Mouse (Mus musculus) heart, embryonic 10.5 days (tissue): Measurements from ENCODE around the gene Mrpl33. TPM values are rescaled to one million over a fixed set of nuclear protein-coding genes. Genes with fewer than 3 reads are reported as not detected.
"Not testable (repeated sequence)": the region's sequence is repeated elsewhere in the genome, so short reads cannot be mapped to it uniquely, and the experiment has no call there.

Experiments
- DNase-seq: peaks from one replicate; pipeline ENCODE4 v3.0.0-alpha.2; 2017; ENCODE audit warnings: low spot score
- H3K27ac ChIP-seq: fragments of 300-500 bp; sonication (generic); 2 replicates; pipeline ENCODE4 v1.5.1; 2016; ENCODE audit warnings: mild to moderate bottlenecking
- H3K27me3 ChIP-seq: fragments of 300-500 bp; sonication (generic); 2 replicates; pipeline ENCODE4 v1.6.1; 2016; ENCODE audit warnings: mild to moderate bottlenecking; ENCODE audit not compliant: poor library complexity, insufficient read depth, severe bottlenecking
- H3K36me3 ChIP-seq: fragments of 300-500 bp; sonication (generic); 2 replicates; pipeline ENCODE4 v1.6.1; 2016; ENCODE audit warnings: mild to moderate bottlenecking, moderate library complexity
- H3K4me1 ChIP-seq: fragments of 300-500 bp; sonication (generic); 2 replicates; pipeline ENCODE4 v1.6.1; 2016; ENCODE audit warnings: mild to moderate bottlenecking
- H3K4me3 ChIP-seq: fragments of 300-500 bp; sonication (generic); 2 replicates; pipeline ENCODE4 v1.5.1; 2016; ENCODE audit warnings: mild to moderate bottlenecking, moderate library complexity
- H3K9me3 ChIP-seq: fragments of 300-500 bp; sonication (generic); 2 replicates; pipeline ENCODE4 v1.6.1; 2016; ENCODE audit warnings: mild to moderate bottlenecking, moderate library complexity
- WGBS: fragments of 180-500 bp; shearing (Covaris S2); methylation state at CpG from one replicate; pipeline ENCODE4 v1.1.7; 2016; 5-methylcytosine and 5-hydroxymethylcytosine counted together
- polyA plus RNA-seq: library from polyadenylated mRNA; unstranded; fragments of >200 nt; fragmentation: Nextera tagmentation; extraction: Ambion mirVana; gene quantifications from 2 replicates; pipeline ENCODE4 v1.2.1, GENCODE M21; 2016

Gene Mrpl33
- polyA plus RNA-seq, 1 experiment from 2014 or later: 294 TPM

GRCm38 (mm10) chr5:31576539-31576975 lies 20.2 kb upstream of the Mrpl33 start:
- Histone ChIP-seq H3K4me3 (no peak overlapping the region), H3K4me1 (peaks cover 6% of the 10 kb centered on the region), H3K27ac (no peak overlapping the region), H3K9me3 (no peaks in the 10 kb centered on the region), H3K27me3 (no peaks in the 10 kb centered on the region), H3K36me3 (no peaks in the 10 kb centered on the region)
- no peak for DNase-seq
- 64% methylated on average over 7 of the region's 7 CpGs for WGBS

- Histone ChIP-seq H3K27me3 (no peaks in the 10 kb centered on the region), H3K36me3 (no peaks in the 10 kb centered on the region; the same call in 1 of the 2 replicates)
Measured at GRCm38 (mm10) chr5:31581263-31581662, 15.5 kb upstream of the Mrpl33 start.

GRCm38 (mm10) chr5:31581932-31582331 lies 14.8 kb upstream of the Mrpl33 start:
- WGBS: 67% methylated on average over 3 of the region's 3 CpGs
- H3K4me3 ChIP-seq: no peak overlapping the region
- no peak overlapping the region for H3K27ac ChIP-seq
- H3K9me3 ChIP-seq: 0 out of 2 replicates have a peak, but pooled peaks cover 2% of the 10 kb centered on the region
- H3K36me3 ChIP-seq: no peaks in the 10 kb centered on the region; the same call in 1 of the 2 replicates
- no peaks in the 10 kb centered on the region for H3K27me3 ChIP-seq
- peaks cover 6% of the 10 kb centered on the region for H3K4me1 ChIP-seq
- no peak for DNase-seq

More at GRCm38 (mm10) chr5:31581263-31581662, 15.5 kb upstream of the Mrpl33 start:
- H3K4me3 ChIP-seq: no peak overlapping the region
- DNase-seq: no peak
- 77% methylated on average over 6 of the region's 6 CpGs for WGBS
- H3K4me1 ChIP-seq: no peaks in the 10 kb centered on the region
- no peak overlapping the region for H3K27ac ChIP-seq
- H3K9me3 ChIP-seq: 0 out of 2 replicates have a peak, but pooled peaks cover 2% of the 10 kb centered on the region

GRCm38 (mm10) chr5:31583261-31583660 lies 13.5 kb upstream of the Mrpl33 start:
- peaks cover 14% of the 10 kb centered on the region for H3K4me1 ChIP-seq
- 82% methylated on average over 2 of the region's 2 CpGs for WGBS
- H3K9me3 ChIP-seq: 0 out of 2 replicates have a peak, but pooled peaks cover 2% of the 10 kb centered on the region
- H3K27ac ChIP-seq: no peak overlapping the region
- no peak for DNase-seq
- H3K36me3 ChIP-seq: no peaks in the 10 kb centered on the region; the same call in 1 of the 2 replicates
- H3K4me3 ChIP-seq: no peak overlapping the region
- no peaks in the 10 kb centered on the region for H3K27me3 ChIP-seq

GRCm38 (mm10) chr5:31585526-31585925 lies 11.2 kb upstream of the Mrpl33 start:
- peaks cover 14% of the 10 kb centered on the region for H3K4me1 ChIP-seq
- no peak for DNase-seq
- WGBS: 88% methylated on average over 4 of the region's 4 CpGs

GRCm38 (mm10) chr5:31588016-31588415 lies 8.7 kb upstream of the Mrpl33 start:
- no peak overlapping the region for H3K4me3 ChIP-seq
- H3K9me3 ChIP-seq: peaks cover 2% of the 10 kb centered on the region; the same call in 1 of the 2 replicates
- H3K27ac ChIP-seq: no peak overlapping the region
- no peak for DNase-seq
- H3K4me1 ChIP-seq: peaks cover 14% of the 10 kb centered on the region
- H3K27me3 ChIP-seq: no peaks in the 10 kb centered on the region
- 77% methylated on average over 2 of the region's 2 CpGs for whole genome bisulfite sequencing
- peaks cover 3% of the 10 kb centered on the region; the same call in 1 of the 2 replicates for H3K36me3 ChIP-seq

More at GRCm38 (mm10) chr5:31585526-31585925, 11.2 kb upstream of the Mrpl33 start:
- no peaks in the 10 kb centered on the region for H3K27me3 ChIP-seq
- H3K36me3 ChIP-seq: peaks cover 3% of the 10 kb centered on the region; the same call in 1 of the 2 replicates
- no peak overlapping the region for H3K4me3 ChIP-seq
- H3K9me3 ChIP-seq: peaks cover 2% of the 10 kb centered on the region; the same call in 1 of the 2 replicates
- H3K27ac ChIP-seq: no peak overlapping the region

GRCm38 (mm10) chr5:31588672-31589071 lies 8.1 kb upstream of the Mrpl33 start:
- not testable (repeated sequence) for H3K9me3 ChIP-seq, H3K27me3 ChIP-seq, H3K36me3 ChIP-seq, H3K4me3 ChIP-seq, H3K27ac ChIP-seq, DNase-seq
- H3K4me1 ChIP-seq: peaks cover 14% of the 10 kb centered on the region
- WGBS: 84% methylated on average over 8 of the region's 8 CpGs

- Histone ChIP-seq H3K4me1 (peaks cover 14% of the 10 kb centered on the region), H3K9me3 (no peaks in the 10 kb centered on the region; the same call in 1 of the 2 replicates), H3K36me3 (peaks cover 3% of the 10 kb centered on the region; the same call in 1 of the 2 replicates), H3K4me3 (no peak overlapping the region), H3K27ac (no peak overlapping the region), H3K27me3 (no peaks in the 10 kb centered on the region)
- WGBS: 77% methylated on average over 14 of the region's 14 CpGs
- no peak for DNase-seq
Measured at GRCm38 (mm10) chr5:31589711-31590319, 6.9 kb upstream of the Mrpl33 start.

- no peak for DNase-seq
- WGBS: 90% methylated on average over 7 of the region's 7 CpGs
- Histone ChIP-seq H3K27ac (no peak overlapping the region), H3K4me3 (no peak overlapping the region), H3K4me1 (peaks cover 17% of the 10 kb centered on the region), H3K36me3 (peaks cover 3% of the 10 kb centered on the region; the same call in 1 of the 2 replicates), H3K9me3 (no peaks in the 10 kb centered on the region; the same call in 1 of the 2 replicates), H3K27me3 (0 out of 2 replicates have a peak, but pooled peaks cover 4% of the 10 kb centered on the region)
Measured at GRCm38 (mm10) chr5:31591122-31591521, 5.6 kb upstream of the Mrpl33 start.

GRCm38 (mm10) chr5:31595868-31596267 lies 867 bp upstream of the Mrpl33 start:
- Histone ChIP-seq H3K27me3 (0 out of 2 replicates have a peak, but pooled peaks cover 4% of the 10 kb centered on the region), H3K36me3 (no peaks in the 10 kb centered on the region), H3K4me3 (no peak overlapping the region; the same call in 1 of the 2 replicates), H3K4me1 (peaks cover 17% of the 10 kb centered on the region; the same call in 1 of the 2 replicates), H3K27ac (0 out of 2 replicates have a peak overlapping the region, but pooled peaks have one; percentile 29), H3K9me3 (no peaks in the 10 kb centered on the region)
- WGBS: 55% methylated on average over 4 of the region's 4 CpGs
- no peak for DNase-seq

GRCm38 (mm10) chr5:31597430-31597944 lies 752 bp downstream of the Mrpl33 start:
- H3K9me3 ChIP-seq: no peaks in the 10 kb centered on the region
- WGBS: 53% methylated on average over 6 of the region's 6 CpGs
- peaks cover 26% of the 10 kb centered on the region; the same call in 1 of the 2 replicates for H3K4me1 ChIP-seq
- H3K36me3 ChIP-seq: no peaks in the 10 kb centered on the region
- DNase-seq: no peak
- H3K4me3 ChIP-seq: peak overlapping the region; percentile 62
- peak overlapping the region; percentile 88; the same call in 1 of the 2 replicates for H3K27ac ChIP-seq
- 0 out of 2 replicates have a peak, but pooled peaks cover 4% of the 10 kb centered on the region for H3K27me3 ChIP-seq

- Histone ChIP-seq H3K4me1 (peaks cover 29% of the 10 kb centered on the region; the same call in 1 of the 2 replicates), H3K27ac (no peak overlapping the region), H3K4me3 (no peak overlapping the region), H3K9me3 (no peaks in the 10 kb centered on the region), H3K27me3 (0 out of 2 replicates have a peak, but pooled peaks cover 4% of the 10 kb centered on the region), H3K36me3 (no peaks in the 10 kb centered on the region)
- WGBS: 73% methylated on average over 7 of the region's 7 CpGs
- no peak for DNase-seq
Measured at GRCm38 (mm10) chr5:31598121-31598520, 1.4 kb downstream of the Mrpl33 start.

- Histone ChIP-seq H3K27ac (no peak overlapping the region), H3K36me3 (no peaks in the 10 kb centered on the region), H3K4me3 (no peak overlapping the region), H3K4me1 (peaks cover 29% of the 10 kb centered on the region; the same call in 1 of the 2 replicates), H3K9me3 (no peaks in the 10 kb centered on the region), H3K27me3 (0 out of 2 replicates have a peak, but pooled peaks cover 4% of the 10 kb centered on the region)
- WGBS: 62% methylated on average over 4 of the region's 4 CpGs
- DNase-seq: no peak
Measured at GRCm38 (mm10) chr5:31598579-31598978, 1.8 kb downstream of the Mrpl33 start.
